Mouse (Mus musculus): ENCODE data around the gene Prox1.

GRCm38 (mm10) chr1:190128674-190129322, 41.7 kb downstream of the Prox1 start:
- TF ChIP-seq CTCF (IDR thresholded peaks at IDR 0.05; ENCODE audit: low read depth) (no peak), EP300 (IDR thresholded peaks at IDR 0.05; ENCODE audit: low read depth) (no peak)

Data from liver, embryonic 14.5 days (tissue).